Mouse (Mus musculus) C2C12 (cell line): ENCODE data around the gene Aprt.

ENCODE experiments used
- CTCF ChIP-seq: IDR thresholded peaks from one replicate; pipeline ENCODE4 v1.5.1; 2011; ENCODE audit not compliant: control insufficient read depth, insufficient read depth, insufficient read length
- FOSL1 ChIP-seq: IDR thresholded peaks from one replicate; pipeline ENCODE4 v1.8.0; 2011; ENCODE audit warnings: mild to moderate bottlenecking, low read length; ENCODE audit not compliant: poor library complexity, insufficient read depth, severe bottlenecking
- MAX ChIP-seq: IDR thresholded peaks from one replicate; pipeline ENCODE4 v1.6.1; 2011; ENCODE audit warnings: mild to moderate bottlenecking, control low read depth
- MYOG ChIP-seq: IDR thresholded peaks from one replicate; pipeline ENCODE4 v1.6.1; 2011; ENCODE audit not compliant: control insufficient read depth, insufficient read length; ENCODE audit errors: extremely low read depth
- USF1 ChIP-seq: IDR thresholded peaks from one replicate; pipeline ENCODE4 v1.6.1; 2011; ENCODE audit warnings: low read depth, mild to moderate bottlenecking, control low read depth, moderate library complexity

DNA sequence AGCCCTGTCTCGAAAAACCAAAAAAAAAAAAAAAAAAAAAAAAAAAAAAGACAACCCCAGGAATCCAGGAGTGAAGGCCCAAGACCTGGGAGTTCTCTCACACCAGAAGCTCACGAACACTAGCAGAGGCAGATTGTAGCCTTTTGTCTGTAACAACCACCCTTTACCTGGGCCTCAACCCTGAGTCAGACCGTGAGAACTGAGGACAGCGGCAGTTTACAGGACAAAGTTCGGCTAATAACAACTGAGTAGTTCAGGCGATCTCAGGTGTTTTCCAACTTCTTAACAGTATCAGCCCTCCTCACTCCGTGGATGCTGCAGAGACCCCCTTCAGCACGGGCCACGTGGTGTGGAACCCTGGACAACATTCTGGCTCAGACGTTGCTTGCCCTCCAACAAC lies 10.0 kb upstream of the Aprt start:
- TF ChIP-seq CTCF (no peak), MYOG (no peak), USF1 (no peak), MAX (no peak), FOSL1 (no peak)
